Mouse (Mus musculus): ENCODE measurements at regions not wholly inside any gene's neighbourhood (a gene's known extent, or its start where the extent isn't known, plus 50 kb on each side); places are given as distances from the start of the nearest gene placed in this dataset.

- TF ChIP-seq EP300 (IDR thresholded peaks at IDR 0.05; ENCODE audit: low read length) (no peak), POLR2A (IDR thresholded peaks at IDR 0.05; ENCODE audit: low read depth, low read length) (no peak), MXI1 (IDR thresholded peaks at IDR 0.05; ENCODE audit: low read depth, low read length) (no peak), CTCF (conservative IDR thresholded peaks at IDR 0.05 in 1 of 2, IDR thresholded peaks at IDR 0.05 in 1 of 2; ENCODE audit: low read depth in 2 of 2, low read length in 2 of 2) (no peak), ZNF384 (IDR thresholded peaks at IDR 0.05; ENCODE audit: low read depth, low read length) (no peak), POLR2AphosphoS2 (IDR thresholded peaks at IDR 0.05; ENCODE audit: low read depth, low read length) (no peak), ZMIZ1 (IDR thresholded peaks at IDR 0.05; ENCODE audit: low read depth, low read length) (no peak), MAFK (IDR thresholded peaks at IDR 0.05; ENCODE audit: insufficient replicate concordance, low read length) (no peak), NRF1 (IDR thresholded peaks at IDR 0.05; ENCODE audit: low read depth, low read length) (no peak), RCOR1 (conservative IDR thresholded peaks at IDR 0.05; ENCODE audit: low read depth, low read length) (no peak), HCFC1 (IDR thresholded peaks at IDR 0.05; ENCODE audit: low read depth, low read length) (no peak), MYC (IDR thresholded peaks at IDR 0.05; ENCODE audit: low read depth, low read length) (no peak), BHLHE40 (IDR thresholded peaks at IDR 0.05; ENCODE audit: low read depth, low read length) (no peak)
These were observed 58.2 kb upstream of the Acbd6 start for GRCm38 (mm10) chr1:155499735-155500134.
